Mouse (Mus musculus): Measurements from ENCODE around the gene Mau2.

Gene Mau2

DNA sequence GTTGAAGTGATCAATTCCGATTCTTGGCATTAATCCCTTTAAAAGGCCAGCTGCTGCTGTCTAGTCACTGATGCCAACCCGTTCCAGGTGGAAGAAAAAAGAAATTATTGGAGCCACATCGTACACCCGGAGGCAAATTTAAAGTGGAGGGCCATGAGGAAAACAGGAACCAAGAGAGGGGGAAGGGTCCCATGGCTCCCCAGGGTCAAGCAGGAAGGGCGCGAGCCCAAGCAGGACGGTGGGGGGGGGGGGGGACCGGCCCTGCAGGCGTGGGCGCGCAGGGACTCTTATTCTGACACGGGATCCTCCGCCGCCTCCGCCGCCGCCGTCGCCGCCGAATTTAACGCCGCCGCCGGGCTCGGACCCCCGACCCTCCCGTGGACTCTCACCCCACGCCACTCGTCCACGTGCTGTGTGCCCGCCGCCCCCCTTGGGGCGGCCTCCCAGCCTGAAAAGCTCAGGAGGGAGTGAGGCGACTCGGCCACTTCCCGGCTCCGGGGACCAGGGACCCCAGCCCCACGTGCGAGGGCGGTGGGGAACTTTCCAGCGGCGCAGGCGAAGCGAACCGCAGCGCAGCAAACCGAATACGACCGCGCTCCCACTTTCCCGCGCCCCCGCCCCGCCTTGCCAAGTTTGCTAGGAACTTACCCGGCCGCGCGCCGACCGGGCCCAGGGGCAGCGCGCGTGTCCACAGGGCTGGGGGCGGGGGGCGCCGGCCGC lies 68.9 kb downstream of the Mau2 start:
- DNase-seq = peak; percentile 33 to 39

DNA sequence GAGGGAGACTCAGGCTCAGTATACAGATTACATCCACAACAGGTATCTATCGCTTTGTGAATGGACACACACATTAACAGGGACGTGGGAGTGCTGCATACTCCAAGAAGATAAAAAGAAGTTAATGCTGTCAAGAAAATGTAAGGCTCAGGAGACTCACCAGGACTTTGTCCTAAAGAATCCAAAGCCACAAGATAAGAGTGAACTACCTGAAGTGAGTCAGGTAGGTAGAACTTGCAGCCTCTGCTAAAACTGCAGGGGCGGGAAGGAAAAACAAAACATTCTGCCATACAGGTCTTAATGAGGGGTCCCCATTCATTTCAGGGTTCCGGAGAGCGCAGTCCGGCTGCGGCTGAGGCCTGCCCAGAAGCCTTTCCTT lies 69.5 kb downstream of the Mau2 start:
- DNase-seq = no peak

GRCm38 (mm10) chr8:69970880-69971279 lies 71.7 kb downstream of the Mau2 start:
- DNase-seq = no peak

DNA sequence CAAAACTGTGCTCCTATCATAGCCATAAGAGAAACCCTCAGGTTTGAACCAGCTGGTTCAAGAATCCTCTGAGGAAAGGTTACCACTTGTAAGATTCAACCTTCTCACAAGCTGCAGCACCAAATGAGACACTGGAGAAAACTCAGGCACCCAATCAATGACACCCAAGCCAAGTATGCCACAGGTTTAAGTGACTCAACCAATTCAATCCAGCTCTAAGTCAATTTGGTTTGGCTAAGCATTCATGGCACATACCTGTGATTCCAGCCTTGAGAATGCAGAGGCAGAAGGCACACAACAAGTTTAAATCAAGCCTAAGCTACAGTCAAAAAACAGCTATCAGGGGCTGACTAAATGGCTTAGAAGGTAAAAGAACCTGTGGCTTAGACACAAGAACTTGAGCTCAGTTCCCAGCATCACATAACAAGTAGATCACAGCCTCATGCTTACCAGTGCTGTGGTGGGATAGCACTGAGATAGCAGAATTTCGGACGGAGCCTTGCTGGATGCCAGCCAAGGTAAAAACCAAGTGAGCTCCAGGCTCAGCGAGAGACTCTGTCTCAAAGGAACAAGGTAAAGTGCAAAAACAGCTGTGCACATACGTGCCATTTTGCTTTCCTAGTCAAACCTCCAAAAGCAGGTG lies 75.1 kb downstream of the Mau2 start:
- DNase-seq = no peak

All from thymus, adult 18-20 months (tissue).